Mouse (Mus musculus): Measurements from ENCODE around the gene Fam171a2. TPM values are rescaled to one million over a fixed set of nuclear protein-coding genes. Genes with fewer than 3 reads are reported as not detected.

The Fam171a2 gene
- polyA plus RNA-seq, 1 experiment, result 1.7 TPM

DNA sequence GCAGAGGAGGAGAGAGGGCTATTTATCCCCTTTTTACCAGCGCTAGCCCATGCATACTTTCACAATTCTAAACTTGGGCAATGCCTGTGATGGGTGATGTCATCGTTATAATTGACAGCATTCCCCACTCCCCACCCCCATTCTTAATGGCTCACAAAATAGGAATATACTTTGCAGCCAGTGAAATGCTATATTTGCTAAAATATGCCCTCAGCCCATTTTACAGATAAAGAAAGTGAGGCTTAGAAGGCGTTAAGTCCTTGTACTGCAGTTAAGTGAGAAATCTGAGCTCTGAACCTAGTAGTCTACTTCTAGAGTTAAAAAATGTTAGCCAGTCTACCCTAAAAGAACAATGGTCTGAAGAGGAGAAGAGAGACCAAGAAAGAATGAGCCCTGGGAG is 3.2 kb downstream of the Fam171a2 start:
- Histone ChIP-seq H3K27me3 (replicated peaks) (peaks cover 70% of the 10 kb centered on the region), H3K4me1 (peaks cover 52% of the 10 kb centered on the region), H3K9me3 (no peaks in the 10 kb centered on the region), H3K4me3 (replicated peaks) (no peak overlapping the region), H3K36me3 (replicated peaks; ENCODE audit: low read length) (no peaks in the 10 kb centered on the region)
- TF ChIP-seq GATA1 (IDR thresholded peaks at IDR 0.05; ENCODE audit: borderline replicate concordance, low read length) (no peak), FLI1 (IDR thresholded peaks at IDR 0.05; ENCODE audit: low read length) (no peak)

DNA sequence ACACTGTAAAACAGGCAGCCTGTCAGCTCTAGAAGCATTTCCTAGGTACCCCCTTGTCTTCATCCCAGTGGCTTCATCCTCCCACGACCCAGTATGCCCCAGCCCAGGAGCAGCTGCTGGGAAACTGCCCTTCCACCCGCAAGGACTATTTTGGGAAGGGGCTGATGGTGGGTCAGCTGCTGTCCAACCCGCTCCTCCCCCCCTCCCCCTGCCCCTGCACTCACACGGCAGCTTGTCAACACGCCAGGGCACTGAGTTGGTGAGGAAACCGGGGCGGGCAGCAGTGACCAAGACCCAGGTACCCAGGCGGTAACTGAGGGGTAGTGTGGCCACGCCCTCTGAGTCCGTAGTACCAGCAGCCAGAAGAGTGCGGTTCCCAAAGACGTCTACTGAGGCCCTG is 3.7 kb downstream of the Fam171a2 start:
- Histone ChIP-seq H3K36me3 (replicated peaks; ENCODE audit: low read length) (peaks cover 2% of the 10 kb centered on the region), H3K4me3 (replicated peaks) (no peak overlapping the region), H3K9me3 (no peaks in the 10 kb centered on the region), H3K4me1 (peaks cover 50% of the 10 kb centered on the region), H3K27me3 (replicated peaks) (peaks cover 74% of the 10 kb centered on the region)
- TF ChIP-seq GATA1 (IDR thresholded peaks at IDR 0.05; ENCODE audit: borderline replicate concordance, low read length) (no peak), FLI1 (IDR thresholded peaks at IDR 0.05; ENCODE audit: low read length) (no peak)

DNA sequence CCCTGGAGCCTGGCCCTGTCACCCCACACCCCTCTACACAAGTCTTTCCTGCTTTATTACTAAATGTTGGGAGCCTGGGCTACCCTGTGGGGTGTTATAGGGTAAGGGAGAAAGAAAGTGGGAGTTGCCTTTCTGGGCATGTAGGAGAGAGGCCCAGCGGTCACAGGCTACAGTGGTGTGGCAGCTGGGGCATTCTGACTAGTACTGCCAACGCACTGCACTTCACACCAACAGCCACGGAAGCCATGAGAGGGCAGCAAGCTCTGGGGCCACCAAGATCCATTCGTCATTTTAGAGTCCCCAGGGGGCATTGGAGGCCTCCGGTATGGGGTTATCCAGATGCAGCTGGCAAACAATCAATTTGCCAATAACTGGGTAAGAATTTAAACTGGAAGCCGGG is 5.4 kb downstream of the Fam171a2 start:
- Histone ChIP-seq H3K27me3 (replicated peaks) (peaks cover 75% of the 10 kb centered on the region), H3K36me3 (replicated peaks; ENCODE audit: low read length) (peaks cover 15% of the 10 kb centered on the region), H3K4me3 (replicated peaks) (no peak overlapping the region), H3K4me1 (peaks cover 47% of the 10 kb centered on the region), H3K9me3 (peaks cover 9% of the 10 kb centered on the region; the same call in 1 of the 2 replicates)
- no peak for TF ChIP-seq GATA1 (IDR thresholded peaks at IDR 0.05; ENCODE audit: borderline replicate concordance, low read length)
- TF ChIP-seq FLI1 (IDR thresholded peaks at IDR 0.05; ENCODE audit: low read length), result no peak

DNA sequence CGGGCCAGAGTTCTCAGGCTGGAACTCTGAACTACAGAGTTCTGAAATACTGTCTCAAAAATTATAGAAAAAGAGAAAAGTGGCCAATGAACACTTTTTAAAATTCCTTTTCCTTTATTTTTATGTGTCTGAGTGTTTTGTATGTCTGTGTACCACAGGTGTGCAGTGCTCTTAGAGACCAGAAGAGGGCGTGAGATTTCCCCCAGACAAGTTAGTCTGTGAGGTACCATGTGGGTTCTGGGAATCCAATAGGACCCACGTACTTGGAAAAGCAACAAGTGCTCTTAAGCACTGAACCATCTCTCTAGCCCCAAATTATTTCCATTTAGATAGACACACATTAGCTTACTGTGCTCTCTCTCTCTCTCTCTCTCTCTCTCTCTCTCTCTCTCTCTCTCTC is 6.0 kb downstream of the Fam171a2 start:
- Histone ChIP-seq H3K36me3 (replicated peaks; ENCODE audit: low read length) (peaks cover 20% of the 10 kb centered on the region), H3K4me1 (peaks cover 45% of the 10 kb centered on the region), H3K27me3 (replicated peaks) (peaks cover 69% of the 10 kb centered on the region), H3K4me3 (replicated peaks) (no peak overlapping the region), H3K9me3 (peaks cover 9% of the 10 kb centered on the region; the same call in 1 of the 2 replicates)
- TF ChIP-seq GATA1 (IDR thresholded peaks at IDR 0.05; ENCODE audit: borderline replicate concordance, low read length) (no peak), FLI1 (IDR thresholded peaks at IDR 0.05; ENCODE audit: low read length) (no peak)

DNA sequence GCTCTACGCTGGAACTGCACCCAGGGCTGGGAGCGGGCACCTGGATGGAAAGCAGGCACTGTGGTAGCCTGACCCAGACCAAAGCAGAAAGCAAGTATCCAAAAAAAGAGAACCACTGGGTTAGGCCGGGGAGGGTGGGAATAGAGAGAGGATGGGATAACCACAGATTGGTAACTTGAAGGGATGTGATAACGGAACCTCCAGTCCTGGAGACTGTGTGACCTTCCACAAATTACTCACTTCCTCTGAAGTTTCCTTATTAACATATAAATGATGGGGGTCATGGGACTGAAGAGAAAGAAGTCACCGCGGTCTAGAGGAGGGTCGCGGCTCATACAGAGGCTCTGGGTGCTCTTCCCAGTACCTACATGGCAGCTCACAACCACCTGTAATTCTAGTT is 7.2 kb downstream of the Fam171a2 start:
- Histone ChIP-seq H3K9me3 (peaks cover 9% of the 10 kb centered on the region; the same call in 1 of the 2 replicates), H3K36me3 (replicated peaks; ENCODE audit: low read length) (peaks cover 32% of the 10 kb centered on the region)
- TF ChIP-seq GATA1 (IDR thresholded peaks at IDR 0.05; ENCODE audit: borderline replicate concordance, low read length) (no peak), FLI1 (IDR thresholded peaks at IDR 0.05; ENCODE audit: low read length) (no peak)

DNA sequence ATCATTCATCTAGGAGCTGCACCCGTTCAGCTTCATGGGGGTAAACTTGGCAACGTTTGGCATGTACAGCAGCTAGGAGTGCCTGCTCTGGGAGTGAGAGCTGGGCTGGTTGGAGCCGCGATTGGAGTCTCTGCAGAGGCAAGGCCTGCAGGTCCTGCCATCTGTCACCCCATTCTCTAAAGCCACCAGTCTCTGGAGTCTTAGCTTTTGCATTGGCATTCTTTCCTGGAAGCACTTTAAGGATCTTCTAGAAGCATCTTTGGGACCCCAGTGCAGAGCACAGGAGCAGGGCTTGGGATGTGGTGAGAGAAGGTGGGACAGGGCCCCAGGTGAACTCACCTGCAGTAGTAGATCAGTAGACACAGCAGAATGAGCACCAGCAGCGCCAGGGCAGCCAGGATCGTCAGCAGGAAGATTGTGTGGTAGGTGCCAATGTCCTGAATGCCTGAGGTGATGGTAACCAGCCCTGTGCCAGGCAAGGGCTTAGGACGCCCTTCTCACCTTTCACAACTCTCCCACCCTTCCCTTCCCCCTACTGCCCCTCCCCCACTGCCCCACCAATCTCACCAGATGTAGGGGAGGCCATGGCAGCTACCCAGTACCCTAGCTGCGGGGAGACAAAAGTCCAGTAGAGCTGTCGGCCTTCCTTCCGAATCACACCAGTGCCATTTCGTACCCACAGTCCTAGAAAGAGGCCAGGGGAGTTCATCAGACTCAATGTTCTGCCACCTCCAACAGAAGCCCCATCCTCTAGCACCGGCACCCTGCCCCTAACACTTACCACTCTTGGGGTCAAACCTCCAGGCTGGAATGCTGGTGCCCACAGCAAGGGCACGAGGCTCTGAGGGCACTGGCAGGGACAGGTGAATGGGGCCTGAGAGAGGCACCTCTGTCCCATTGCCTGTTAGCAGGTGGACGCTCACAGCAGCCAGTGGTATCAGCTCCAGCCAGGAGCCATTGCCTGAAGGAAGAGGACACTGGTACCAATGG is 8.1 kb downstream of the Fam171a2 start:
- no peak for TF ChIP-seq GATA1 (IDR thresholded peaks at IDR 0.05; ENCODE audit: borderline replicate concordance, low read length)
- TF ChIP-seq FLI1 (IDR thresholded peaks at IDR 0.05; ENCODE audit: low read length), result no peak
- H3K4me1 ChIP-seq, result peaks cover 46% of the 10 kb centered on the region
- peaks cover 9% of the 10 kb centered on the region; the same call in 1 of the 2 replicates for H3K9me3 ChIP-seq
- H3K4me3 ChIP-seq (replicated peaks), result peak overlapping the region; percentile 59
- H3K27me3 ChIP-seq (replicated peaks), result peaks cover 53% of the 10 kb centered on the region
- H3K36me3 ChIP-seq (replicated peaks; ENCODE audit: low read length), result peaks cover 41% of the 10 kb centered on the region

More for the DNA sequence above, 7.2 kb downstream of the Fam171a2 start:
- Histone ChIP-seq H3K4me1 (peaks cover 40% of the 10 kb centered on the region), H3K27me3 (replicated peaks) (peaks cover 57% of the 10 kb centered on the region), H3K4me3 (replicated peaks) (no peak overlapping the region)

DNA sequence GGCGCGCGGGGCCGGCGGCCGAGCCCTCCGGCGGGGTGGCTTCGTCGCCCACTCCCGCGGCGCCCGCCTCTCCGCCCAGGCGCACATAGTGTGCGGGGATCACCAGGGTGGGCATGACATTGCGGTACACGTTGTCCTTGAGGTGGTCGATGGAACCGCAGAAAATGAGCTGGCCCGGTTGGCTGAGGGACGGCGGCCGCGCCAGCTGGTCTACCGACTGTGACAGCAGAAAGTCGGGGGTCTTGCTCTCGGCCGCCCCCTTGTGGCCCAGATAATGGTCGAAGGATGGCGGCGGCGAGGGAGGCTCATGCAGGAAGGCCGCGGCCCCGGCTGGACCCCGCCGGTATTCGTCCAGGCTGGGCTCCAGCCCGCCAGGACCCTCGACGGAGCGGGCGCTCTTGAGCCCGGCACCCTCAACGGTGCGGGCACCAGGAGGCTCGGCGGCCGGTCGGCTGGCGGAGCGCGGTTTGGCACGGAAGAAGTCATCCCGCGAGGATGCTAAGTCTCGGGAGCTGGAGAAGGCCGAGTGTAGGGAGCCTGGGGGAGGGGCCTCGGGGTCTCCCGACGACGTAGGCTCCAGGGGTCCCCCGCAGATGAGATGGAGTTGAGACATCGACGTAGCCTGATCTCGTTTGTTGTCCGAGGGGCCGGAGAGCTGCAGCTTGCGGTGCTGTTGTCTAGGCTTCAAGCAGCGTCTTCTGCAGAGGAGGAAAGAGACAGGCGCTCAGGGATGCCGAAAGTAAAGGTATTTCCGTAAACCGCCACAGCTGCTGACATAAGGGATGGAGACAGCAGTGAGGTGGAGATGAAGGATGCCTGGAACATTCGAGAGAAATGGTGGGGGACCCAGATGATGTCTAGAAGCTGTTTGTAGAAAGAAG is 9.0 kb downstream of the Fam171a2 start:
- Histone ChIP-seq H3K27me3 (replicated peaks) (peaks cover 44% of the 10 kb centered on the region), H3K4me3 (replicated peaks) (peak overlapping the region; percentile 88)
- TF ChIP-seq FLI1 (IDR thresholded peaks at IDR 0.05; ENCODE audit: low read length), result no peak
- no peak for TF ChIP-seq GATA1 (IDR thresholded peaks at IDR 0.05; ENCODE audit: borderline replicate concordance, low read length)

DNA sequence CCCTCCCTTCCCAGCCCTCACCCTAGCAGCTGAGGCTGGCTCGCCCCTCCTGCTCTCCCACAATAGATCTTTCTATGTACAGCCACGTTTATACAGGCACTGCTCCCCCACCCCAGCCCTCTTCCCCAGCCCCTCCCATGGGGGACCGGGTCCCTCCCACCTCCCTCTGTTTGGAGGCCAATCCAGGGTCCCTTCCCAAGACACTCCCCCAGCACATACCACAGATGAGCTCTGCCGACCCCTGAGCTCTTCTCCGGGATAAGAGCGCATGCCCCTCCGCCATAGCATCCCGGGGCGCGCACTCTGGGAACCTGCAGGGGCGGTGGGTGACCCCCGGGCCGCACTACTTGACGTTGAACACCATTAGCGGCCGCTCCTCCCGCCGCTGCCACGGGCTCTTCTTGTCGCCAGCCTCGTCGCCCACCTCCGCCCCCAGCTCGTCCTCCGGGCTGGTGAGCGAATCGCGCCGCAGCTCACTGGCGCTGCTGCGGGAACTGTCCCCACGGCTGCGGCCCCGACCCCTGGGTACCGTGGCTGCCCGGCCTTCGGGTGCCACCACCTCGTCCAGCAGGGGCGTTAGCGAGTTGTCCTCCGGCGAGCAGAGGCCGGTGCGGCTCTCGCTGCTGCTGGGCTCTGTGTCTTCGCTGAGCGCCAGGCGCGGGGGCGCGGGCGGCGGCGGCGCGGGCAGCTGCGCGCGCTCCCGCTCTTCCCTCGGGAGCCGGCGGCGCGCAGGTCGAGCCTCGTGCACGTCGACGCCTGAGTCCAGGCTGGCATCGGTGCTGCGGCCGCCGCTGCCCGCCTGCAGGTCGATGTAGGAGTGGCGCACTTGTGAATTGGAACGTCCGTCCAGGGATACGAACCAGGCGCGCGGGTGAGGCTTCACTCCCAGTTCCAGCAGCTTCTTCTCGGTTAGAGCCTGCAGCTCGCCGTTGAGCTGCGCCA is 10.1 kb downstream of the Fam171a2 start:
- Histone ChIP-seq H3K36me3 (replicated peaks; ENCODE audit: low read length) (peaks cover 59% of the 10 kb centered on the region), H3K4me1 (peaks cover 63% of the 10 kb centered on the region), H3K4me3 (replicated peaks) (peak overlapping the region; percentile 88), H3K27me3 (replicated peaks) (peaks cover 38% of the 10 kb centered on the region), H3K9me3 (peaks cover 9% of the 10 kb centered on the region; the same call in 1 of the 2 replicates)
- TF ChIP-seq GATA1 (IDR thresholded peaks at IDR 0.05; ENCODE audit: borderline replicate concordance, low read length) (no peak), FLI1 (IDR thresholded peaks at IDR 0.05; ENCODE audit: low read length) (no peak)

More for the DNA sequence above, 9.0 kb downstream of the Fam171a2 start:
- Histone ChIP-seq H3K4me1 (peaks cover 53% of the 10 kb centered on the region), H3K9me3 (peaks cover 9% of the 10 kb centered on the region; the same call in 1 of the 2 replicates), H3K36me3 (replicated peaks; ENCODE audit: low read length) (peaks cover 50% of the 10 kb centered on the region)
